Comparison of ENCODE assay signal across 8 mouse cellular contexts in the genomic region with DNA sequence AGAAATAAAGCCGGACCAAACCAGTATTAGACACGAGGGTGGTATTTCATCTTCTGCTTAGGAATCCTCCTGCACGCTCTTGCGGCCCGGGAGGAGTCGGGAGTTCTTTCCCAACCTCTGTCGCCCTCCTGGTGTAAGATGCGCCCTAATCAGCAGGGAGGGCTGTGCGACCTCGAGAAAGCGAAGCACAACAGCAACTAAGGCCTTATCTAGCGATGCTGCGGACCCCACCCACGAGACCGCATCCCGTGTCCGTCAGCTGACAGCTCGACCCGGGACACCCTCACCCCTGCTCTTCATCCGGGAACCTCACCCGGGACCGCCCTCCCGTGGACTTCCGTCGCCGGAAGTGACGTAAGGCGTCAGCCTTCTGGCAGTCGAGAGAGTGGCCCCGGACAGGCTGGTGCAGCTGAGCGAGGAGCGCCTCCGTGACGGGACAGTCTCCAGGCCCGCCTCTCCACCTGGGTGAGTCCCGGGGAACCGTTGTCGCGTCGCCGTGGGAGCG. TPM values are rescaled to one million over a fixed set of nuclear protein-coding genes. Genes with fewer than 3 reads are reported as not detected.
DNase-seq lines count a peak whose midpoint lies in the region; ATAC-seq and TF ChIP-seq lines count a peak whose summit lies in the region.

A gene (plus strand): TSS at position 349 of the 505 bp plus-strand sequence.

- H3K9me3 ChIP-seq in embryonic facial prominence, embryonic 14.5 days (ENCODE audit: control insufficient read depth, low read length): no peaks in the 10 kb centered on the region
- no peaks in the 10 kb centered on the region for H3K9me3 ChIP-seq in limb, embryonic 14.5 days (ENCODE audit: control insufficient read depth, low read length)
- no peaks in the 10 kb centered on the region for H3K9me3 ChIP-seq in midbrain, postnatal 0 days (ENCODE audit: low read length)

- peak; percentile 94; the same call in 1 of the 2 replicates for TF ChIP-seq POLR2A in limb, embryonic 14.5 days (IDR thresholded peaks at IDR 0.05; ENCODE audit: borderline replicate concordance, extremely low read depth, insufficient read depth, insufficient read length)

- peaks cover 25% of the 10 kb centered on the region for H3K36me3 ChIP-seq in embryonic facial prominence, embryonic 14.5 days (ENCODE audit: control insufficient read depth, insufficient read depth, low read length)
- peaks cover 31% of the 10 kb centered on the region for H3K36me3 ChIP-seq in limb, embryonic 14.5 days (ENCODE audit: control insufficient read depth, insufficient read depth, low read length)
- peaks cover 25% of the 10 kb centered on the region for H3K36me3 ChIP-seq in midbrain, postnatal 0 days (ENCODE audit: insufficient read depth, low read length)

- H3K27ac ChIP-seq in embryonic facial prominence, embryonic 14.5 days (replicated peaks; ENCODE audit: low read depth, low read length): peak within 1 kb of the TSS; percentile 91
- H3K27ac ChIP-seq in limb, embryonic 14.5 days (replicated peaks; ENCODE audit: low read depth, low read length): peak within 1 kb of the TSS; percentile 84
- peak within 1 kb of the TSS; percentile 92 for H3K27ac ChIP-seq in midbrain, postnatal 0 days (ENCODE audit: low read depth, low read length)

- H3K9ac ChIP-seq in embryonic facial prominence, embryonic 14.5 days (ENCODE audit: low read depth, low read length): peak within 1 kb of the TSS; percentile 99
- peak within 1 kb of the TSS; percentile 94 for H3K9ac ChIP-seq in limb, embryonic 14.5 days (ENCODE audit: low read depth, low read length, severe bottlenecking)
- H3K9ac ChIP-seq in midbrain, postnatal 0 days (replicated peaks; ENCODE audit: low read length, poor library complexity, severe bottlenecking): peak within 1 kb of the TSS; percentile 100

- 0% methylated on average over 28 of the region's 42 CpGs for WGBS in embryonic facial prominence, embryonic 14.5 days
- under 1% methylated on average over 35 of the region's 42 CpGs for WGBS in limb, embryonic 14.5 days
- WGBS in midbrain, postnatal 0 days: under 1% methylated on average over 30 of the region's 42 CpGs

- H3K4me3 ChIP-seq in embryonic facial prominence, embryonic 14.5 days (ENCODE audit: low read depth, low read length): peak within 1 kb of the TSS; percentile 99
- H3K4me3 ChIP-seq in limb, embryonic 14.5 days (replicated peaks; ENCODE audit: low read length): peak within 1 kb of the TSS; percentile 90
- peak within 1 kb of the TSS; percentile 92 for H3K4me3 ChIP-seq in midbrain, postnatal 0 days (ENCODE audit: low read depth, low read length)

- peak; percentile 98 for DNase-seq in 3T3-L1 (ENCODE audit: low read depth, low spot score)
- DNase-seq in adrenal gland, postnatal 4 days (ENCODE audit: low spot score in 2 of 2): peak; percentile 88 to 94
- DNase-seq in embryonic facial prominence, embryonic 14.5 days (ENCODE audit: low spot score): peak; percentile 97
- DNase-seq in heart, adult 8-10 months (ENCODE audit: low spot score): peak; percentile 99
- DNase-seq in kidney, adult 9 months: peak; percentile 98
- DNase-seq in limb, embryonic 14.5 days (ENCODE audit: low spot score): peak; percentile 93
- DNase-seq in midbrain, postnatal 0 days (ENCODE audit: low spot score): peak; percentile 97
- peak; percentile 89 to 94 for DNase-seq in spleen, postnatal 14 days (ENCODE audit: low spot score in 2 of 2)

- ATAC-seq in embryonic facial prominence, embryonic 14.5 days (ENCODE audit: low read depth): peak; percentile 99
- ATAC-seq in limb, embryonic 14.5 days (ENCODE audit: low FRiP score, low read depth): peak; percentile 99
- peak; percentile 98 for ATAC-seq in midbrain, postnatal 0 days (ENCODE audit: low FRiP score)

- peaks cover 8% of the 10 kb centered on the region; the same call in 1 of the 2 replicates for H3K4me1 ChIP-seq in embryonic facial prominence, embryonic 14.5 days (ENCODE audit: control insufficient read depth, insufficient read depth, low read length)
- H3K4me1 ChIP-seq in limb, embryonic 14.5 days (ENCODE audit: control insufficient read depth, insufficient read depth, low read length): peaks cover 10% of the 10 kb centered on the region
- peaks cover 5% of the 10 kb centered on the region for H3K4me1 ChIP-seq in midbrain, postnatal 0 days (ENCODE audit: insufficient read depth, low read length)

- H3K4me2 ChIP-seq in embryonic facial prominence, embryonic 14.5 days (ENCODE audit: low read depth, low read length): peak within 1 kb of the TSS; percentile 65
- peak within 1 kb of the TSS; percentile 77 for H3K4me2 ChIP-seq in limb, embryonic 14.5 days (replicated peaks; ENCODE audit: low read depth, low read length, severe bottlenecking)
- H3K4me2 ChIP-seq in midbrain, postnatal 0 days (ENCODE audit: low read depth, low read length, poor library complexity, severe bottlenecking): peak within 1 kb of the TSS; percentile 78

- no peaks in the 10 kb centered on the region for H3K27me3 ChIP-seq in embryonic facial prominence, embryonic 14.5 days (replicated peaks; ENCODE audit: control insufficient read depth, insufficient read depth, low read length)
- H3K27me3 ChIP-seq in limb, embryonic 14.5 days (ENCODE audit: control insufficient read depth, insufficient read depth, low read length): no peaks in the 10 kb centered on the region
- no peaks in the 10 kb centered on the region for H3K27me3 ChIP-seq in midbrain, postnatal 0 days (ENCODE audit: insufficient read depth, low read length)

- TF ChIP-seq CTCF in midbrain, postnatal 0 days (IDR thresholded peaks at IDR 0.05): peak; percentile 0; the same call in 1 of the 2 replicates

RNA-seq across cellular contexts. Expression of the gene that starts here (rescaled TPM):
- total RNA-seq in adrenal gland, postnatal 4 days (2021): 10 to 100 TPM; 48.1 to 53.2 TPM
- polyA plus RNA-seq in embryonic facial prominence, embryonic 14.5 days (2014; fragmentation: Nextera tagmentation; extraction: Ambion mirVana): 37.2 and 38.1 TPM in 2 replicates
- total RNA-seq in heart, adult 8-10 months (2022): 10 to 100 TPM; 29.1 to 31.3 (median 30.2) TPM
- 16.6 and 18.5 TPM in 2 replicates for polyA plus RNA-seq in limb, embryonic 14.5 days (2012; rRNA removed)
- polyA plus RNA-seq in limb, embryonic 14.5 days (2014; fragmentation: Nextera tagmentation; extraction: Ambion mirVana): 36.8 and 38.1 TPM in 2 replicates
- 24.0 and 36.9 TPM in 2 replicates for total RNA-seq in midbrain, postnatal 0 days (2014; rRNA removed)
- polyA plus RNA-seq in midbrain, postnatal 0 days (2015; fragmentation: Nextera tagmentation; extraction: Ambion mirVana): 23.1 and 25.6 TPM in 2 replicates

Comparison
In these comparisons a context has a peak if more than half of its experiments do, and no peak if none do; other contexts are left out.
1. Peak in every context shown above with its lines: DNase-seq, ATAC-seq, H3K4me3 ChIP-seq and H3K27ac ChIP-seq.